Mouse (Mus musculus) cerebellum, postnatal 36 days (tissue): ENCODE results near the gene Tec.

Experiments used
- DNase-seq, 2 experiments: peaks; one replicate each; pipeline ENCODE4 v3.0.0; 2021 to 2022; ENCODE audit warnings: mixed read lengths in 2 of 2

Gene Tec

DNA sequence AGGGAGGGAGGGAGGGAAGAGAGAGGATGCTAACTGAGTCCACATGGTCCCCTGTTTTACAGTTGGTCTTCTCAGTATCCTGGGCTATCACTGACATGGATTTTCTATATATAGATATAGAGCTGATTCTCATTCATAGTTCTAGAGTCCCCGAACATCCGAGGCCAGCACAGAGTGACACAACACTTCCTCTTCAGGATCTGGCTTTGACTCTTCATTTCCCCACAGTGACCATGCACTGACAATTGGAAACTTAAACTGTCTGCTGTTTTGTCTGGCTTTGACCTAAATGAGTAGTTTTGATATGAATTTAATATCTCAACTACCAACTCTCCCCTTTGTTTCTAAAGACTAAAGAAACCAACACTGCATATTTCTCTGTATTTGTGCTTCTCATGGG is 144.9 kb downstream of the Tec start:
- no peak for DNase-seq

DNA sequence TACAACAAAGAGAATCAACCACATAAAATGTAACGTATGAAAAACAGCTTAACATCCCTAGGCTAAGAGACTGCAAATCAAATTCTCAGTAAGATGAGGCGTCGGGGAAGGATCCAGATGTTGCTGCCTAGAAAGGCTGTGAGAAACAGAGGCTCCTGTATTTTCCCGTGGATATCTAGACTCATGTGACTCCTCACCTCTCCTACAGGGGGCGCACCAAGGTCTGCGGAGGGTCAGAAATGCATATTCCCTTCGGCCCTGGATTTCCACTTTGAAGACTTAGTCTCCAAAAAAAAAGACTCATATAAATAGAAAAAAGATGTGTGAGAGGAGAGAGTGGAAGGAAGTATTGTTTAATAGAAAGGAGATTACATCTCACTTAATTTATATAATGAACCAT is 147.7 kb downstream of the Tec start:
- DNase-seq, result no peak

DNA sequence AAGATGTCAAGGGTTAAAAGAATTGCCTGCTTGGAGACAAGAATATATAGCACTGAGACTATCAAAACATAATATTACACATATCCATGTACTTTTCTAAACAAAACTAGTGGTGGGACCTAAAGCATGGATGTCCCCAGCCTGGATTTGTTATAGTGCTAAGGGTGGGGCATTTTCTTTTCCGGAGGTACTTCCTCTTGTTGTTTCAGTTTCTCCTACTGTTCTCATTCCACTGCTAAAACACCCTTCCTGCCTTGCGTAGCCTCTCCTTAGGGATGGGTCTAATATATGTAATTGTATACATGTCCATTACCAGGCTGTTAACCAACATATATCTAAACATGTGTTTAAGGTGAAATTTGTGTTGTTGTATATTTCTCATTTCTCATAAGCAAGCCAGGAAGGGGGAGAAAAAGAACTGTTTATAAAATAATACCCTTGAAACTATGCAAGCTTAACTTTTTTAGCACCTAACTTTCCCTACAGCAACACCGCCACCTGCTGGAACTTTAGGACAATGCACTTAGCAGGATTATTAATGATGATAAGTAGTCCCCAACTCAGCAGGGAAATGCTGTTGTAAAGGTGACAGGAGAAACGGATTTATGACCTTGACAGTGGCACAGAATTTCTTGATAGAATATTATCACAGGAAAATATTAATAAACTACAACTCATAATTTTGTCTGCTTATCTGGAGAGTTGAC is 157.6 kb downstream of the Tec start:
- peak; percentile 31 to 54 for DNase-seq

DNA sequence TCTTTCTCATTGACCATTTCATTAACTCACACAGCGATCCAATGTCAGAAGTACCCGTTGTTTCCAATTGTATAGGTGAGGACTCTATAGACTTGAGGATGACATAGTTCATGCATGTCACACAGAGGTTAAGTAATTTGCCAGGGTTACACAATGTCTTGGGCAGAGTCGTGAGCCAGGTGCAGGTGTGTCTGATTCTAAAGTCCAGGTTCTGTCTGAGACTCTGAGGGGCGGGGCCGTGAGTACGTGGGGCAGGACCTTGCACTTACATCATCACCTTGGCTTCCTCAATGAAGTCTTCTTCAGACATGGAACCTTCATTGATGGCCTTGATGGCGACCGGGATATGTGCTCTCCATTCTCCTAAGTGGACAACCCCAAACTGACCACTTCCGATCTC is 158.3 kb downstream of the Tec start:
- no peak for DNase-seq

DNA sequence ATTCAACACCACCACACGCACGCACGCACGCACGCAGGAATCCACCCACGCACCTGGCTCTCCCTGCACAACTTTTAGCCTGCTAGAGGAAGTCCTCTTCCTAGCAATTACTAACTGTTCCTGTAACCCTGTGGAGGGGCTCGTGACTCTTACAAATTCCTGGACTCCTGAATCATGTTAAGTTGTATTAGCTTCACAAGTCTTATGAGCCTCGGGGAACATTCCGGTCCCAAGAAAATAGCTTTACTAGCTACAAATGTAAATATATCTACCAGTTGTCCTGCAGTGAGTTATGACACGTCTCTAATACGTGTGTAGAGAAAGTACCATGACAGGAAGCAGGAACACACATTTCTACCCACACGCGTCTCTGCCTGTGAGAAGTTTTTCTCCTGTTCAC is 158.8 kb downstream of the Tec start:
- no peak for DNase-seq

DNA sequence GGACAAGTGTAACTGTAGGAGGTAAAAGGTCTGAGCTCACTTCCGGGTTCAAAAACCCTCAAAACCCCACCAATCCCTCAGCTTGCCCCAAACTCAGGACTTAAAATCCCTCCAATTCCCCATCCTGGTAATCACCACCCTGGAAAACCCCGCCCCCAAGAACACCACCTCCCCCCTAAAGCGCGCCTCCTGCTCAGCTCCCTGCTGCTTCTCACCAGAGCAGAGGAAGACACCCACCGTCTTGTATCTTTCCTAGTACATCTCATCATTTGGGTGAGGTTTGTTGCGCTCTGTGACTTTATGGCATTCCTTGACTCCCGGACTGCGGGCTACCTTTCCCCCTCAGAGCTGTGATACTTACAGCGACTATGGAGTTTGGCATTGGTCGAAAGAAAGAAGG is 161.6 kb downstream of the Tec start:
- no peak for DNase-seq

DNA sequence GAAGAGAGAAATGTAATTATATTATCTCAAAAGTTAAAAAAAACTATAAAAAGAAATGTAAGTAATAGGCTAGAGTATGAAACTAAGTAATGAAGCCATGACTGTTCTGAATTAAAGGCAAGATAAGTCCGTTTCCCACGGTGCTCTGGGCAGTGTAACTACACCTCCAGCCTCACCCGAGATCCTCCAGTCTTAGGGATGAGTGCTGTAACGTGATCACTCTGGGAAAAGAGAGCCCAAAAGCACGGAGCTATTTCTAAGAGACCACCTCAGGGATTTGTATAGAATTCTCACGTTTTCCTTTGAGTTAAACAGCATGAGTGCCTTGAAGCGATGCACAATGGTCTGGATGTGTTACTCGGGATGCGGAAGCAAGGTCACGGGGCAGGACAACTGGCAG is 162.2 kb downstream of the Tec start:
- DNase-seq, result no peak
